Mouse (Mus musculus) MEL (cell line): ENCODE data around the gene Asrgl1. TPM values are rescaled to one million over a fixed set of nuclear protein-coding genes. Genes with fewer than 3 reads are reported as not detected.

ENCODE experiments used
- DNase-seq: peaks from one replicate; pipeline ENCODE4 v3.0.0; 2011; ENCODE audit warnings: low read depth, low spot score
- H3K27ac ChIP-seq: 2 replicates; pipeline ENCODE4 v1.5.1; 2012; ENCODE audit warnings: low read depth, mild to moderate bottlenecking, control low read depth, low read length, moderate library complexity; ENCODE audit not compliant: control insufficient read depth
- H3K27me3 ChIP-seq, 2 experiments: fragments of 150-350 bp in 1 of 2; sonication (generic) in 1 of 2; 2 replicates each; pipeline ENCODE4 v1.6.1; 2012; ENCODE audit warnings: low read length in 2 of 2, mild to moderate bottlenecking in 2 of 2, improper control_type of control experiment in 1 of 2, moderate library complexity in 1 of 2; ENCODE audit not compliant: insufficient read depth in 2 of 2, control insufficient read depth in 1 of 2
- H3K36me3 ChIP-seq, 2 experiments: 2 replicates each; pipeline ENCODE4 v1.6.1; 2012 to 2014; ENCODE audit warnings: low read length in 2 of 2, improper control_type of control experiment in 1 of 2, inconsistent platforms in 1 of 2, mild to moderate bottlenecking in 1 of 2; ENCODE audit not compliant: insufficient read depth in 2 of 2, control insufficient read depth in 1 of 2
- H3K4me1 ChIP-seq, 2 experiments: fragments of 150-350 bp in 1 of 2; sonication (generic) in 1 of 2; 2 replicates each; pipeline ENCODE4 v1.6.1; 2012; ENCODE audit warnings: low read length in 2 of 2, improper control_type of control experiment in 1 of 2, mild to moderate bottlenecking in 1 of 2; ENCODE audit not compliant: insufficient read depth in 2 of 2, control insufficient read depth in 1 of 2
- H3K4me3 ChIP-seq, 2 experiments: fragments of 150-350 bp in 1 of 2; sonication (generic) in 1 of 2; 2 replicates each; pipeline ENCODE4 v1.5.1; 2012; ENCODE audit warnings: low read depth in 2 of 2, low read length in 2 of 2, mild to moderate bottlenecking in 2 of 2, moderate library complexity in 2 of 2, control low read depth in 1 of 2, improper control_type of control experiment in 1 of 2; ENCODE audit not compliant: control insufficient read depth in 1 of 2, insufficient read depth in 1 of 2
- H3K79me2 ChIP-seq: 2 replicates; pipeline ENCODE4 v1.6.1; 2012; ENCODE audit warnings: mild to moderate bottlenecking, low read length, moderate library complexity; ENCODE audit not compliant: control insufficient read depth, poor library complexity, insufficient read depth
- H3K9ac ChIP-seq: 2 replicates; pipeline ENCODE4 v1.6.1; 2012; ENCODE audit warnings: low read depth, mild to moderate bottlenecking, control low read depth, low read length, moderate library complexity; ENCODE audit not compliant: control insufficient read depth, poor library complexity, severe bottlenecking
- H3K9me3 ChIP-seq: fragments of 150-350 bp; sonication (generic); replicated peaks from 2 replicates; pipeline ENCODE4 v1.6.1; 2012; ENCODE audit warnings: mild to moderate bottlenecking, low read length, improper control_type of control experiment, moderate library complexity; ENCODE audit not compliant: insufficient read depth
- BHLHE40 ChIP-seq: IDR thresholded peaks from 2 replicates; pipeline ENCODE4 v1.6.1; 2012; ENCODE audit warnings: low read depth, mild to moderate bottlenecking, inconsistent platforms, low read length, improper control_type of control experiment, borderline replicate concordance
- CHD1 ChIP-seq: IDR thresholded peaks from 2 replicates; pipeline ENCODE4 v1.6.1; 2012; ENCODE audit warnings: low read depth, mild to moderate bottlenecking, inconsistent platforms, low read length, improper control_type of control experiment
- CHD2 ChIP-seq: IDR thresholded peaks from 2 replicates; pipeline ENCODE4 v1.6.1; 2011; ENCODE audit warnings: low read length, improper control_type of control experiment
- EP300 ChIP-seq, 2 experiments: IDR thresholded peaks; 2 replicates each; pipeline ENCODE4 v1.6.1; 2011; ENCODE audit warnings: improper control_type of control experiment in 2 of 2, low read length in 2 of 2, low read depth in 1 of 2, mild to moderate bottlenecking in 1 of 2
- ETS1 ChIP-seq: IDR thresholded peaks from 2 replicates; pipeline ENCODE4 v1.6.1; 2012; ENCODE audit warnings: low read depth, mild to moderate bottlenecking, inconsistent platforms, low read length, improper control_type of control experiment, moderate library complexity
- GATA1 ChIP-seq: IDR thresholded peaks from 2 replicates; pipeline ENCODE4 v1.6.1; 2011; ENCODE audit warnings: low read depth, low read length, improper control_type of control experiment
- HCFC1 ChIP-seq: IDR thresholded peaks from 2 replicates; pipeline ENCODE4 v1.6.1; 2012; ENCODE audit warnings: low read depth, mild to moderate bottlenecking, inconsistent platforms, low read length, improper control_type of control experiment, moderate library complexity
- MAX ChIP-seq: IDR thresholded peaks from 2 replicates; pipeline ENCODE4 v1.6.1; 2011; ENCODE audit warnings: low read length, improper control_type of control experiment
- MEF2A ChIP-seq: IDR thresholded peaks from 2 replicates; pipeline ENCODE4 v1.6.1; 2014; ENCODE audit warnings: low read depth, mild to moderate bottlenecking, inconsistent platforms, low read length, improper control_type of control experiment; ENCODE audit not compliant: poor library complexity, insufficient replicate concordance, severe bottlenecking; ENCODE audit errors: extremely low read depth
- MXI1 ChIP-seq: IDR thresholded peaks from 2 replicates; pipeline ENCODE4 v1.6.1; 2011; ENCODE audit warnings: mild to moderate bottlenecking, low read depth, low read length, improper control_type of control experiment
- MYB ChIP-seq: IDR thresholded peaks from 2 replicates; pipeline ENCODE4 v1.6.1; 2011; ENCODE audit warnings: mild to moderate bottlenecking, low read depth, low read length, improper control_type of control experiment
- MYC ChIP-seq: IDR thresholded peaks from 2 replicates; pipeline ENCODE4 v1.6.1; 2011; ENCODE audit warnings: low read depth, mild to moderate bottlenecking, low read length, improper control_type of control experiment, moderate library complexity
- NELFE ChIP-seq: IDR thresholded peaks from 2 replicates; pipeline ENCODE4 v1.6.1; 2011; ENCODE audit warnings: low read depth, low read length, improper control_type of control experiment
- POLR2A ChIP-seq, 2 experiments: IDR thresholded peaks; 2 replicates each; pipeline ENCODE4 v1.6.1; 2011 to 2012; ENCODE audit warnings: low read length in 2 of 2, mild to moderate bottlenecking in 2 of 2, control low read depth in 1 of 2, improper control_type of control experiment in 1 of 2, low read depth in 1 of 2, moderate library complexity in 1 of 2; ENCODE audit not compliant: control insufficient read depth in 1 of 2, insufficient read depth in 1 of 2, poor library complexity in 1 of 2
- POLR2AphosphoS2 ChIP-seq: IDR thresholded peaks from 2 replicates; pipeline ENCODE4 v1.6.1; 2011; ENCODE audit warnings: low read length, improper control_type of control experiment
- RCOR1 ChIP-seq: IDR thresholded peaks from 2 replicates; pipeline ENCODE4 v1.6.1; 2012; ENCODE audit warnings: low read depth, mild to moderate bottlenecking, inconsistent platforms, low read length, improper control_type of control experiment
- SMC3 ChIP-seq: IDR thresholded peaks from 2 replicates; pipeline ENCODE4 v1.6.1; 2011; ENCODE audit warnings: low read depth, low read length, improper control_type of control experiment
- TAL1 ChIP-seq: IDR thresholded peaks from 2 replicates; pipeline ENCODE4 v1.6.1; 2012; ENCODE audit warnings: mild to moderate bottlenecking, inconsistent platforms, low read length, moderate library complexity, mixed read lengths
- TBP ChIP-seq: IDR thresholded peaks from 2 replicates; pipeline ENCODE4 v1.8.0; 2011; ENCODE audit warnings: low read depth, low read length, improper control_type of control experiment
- TCF12 ChIP-seq: IDR thresholded peaks from 2 replicates; pipeline ENCODE4 v1.6.1; 2014; ENCODE audit warnings: low read depth, mild to moderate bottlenecking, inconsistent platforms, low read length, improper control_type of control experiment, moderate library complexity
- USF1 ChIP-seq: IDR thresholded peaks from 2 replicates; pipeline ENCODE4 v1.6.1; 2014; ENCODE audit warnings: low read depth, mild to moderate bottlenecking, inconsistent platforms, low read length, improper control_type of control experiment, moderate library complexity
- USF2 ChIP-seq, 2 experiments: IDR thresholded peaks; 2 replicates each; pipeline ENCODE4 v1.6.1; 2011 to 2012; ENCODE audit warnings: improper control_type of control experiment in 2 of 2, low read length in 2 of 2, borderline replicate concordance in 1 of 2, inconsistent platforms in 1 of 2, low read depth in 1 of 2, mild to moderate bottlenecking in 1 of 2; ENCODE audit not compliant: insufficient read depth in 1 of 2
- ZC3H11A ChIP-seq: IDR thresholded peaks from 2 replicates; pipeline ENCODE4 v1.6.1; 2012; ENCODE audit warnings: low read depth, mild to moderate bottlenecking, inconsistent platforms, low read length, improper control_type of control experiment
- polyA plus RNA-seq, 2 experiments: library from polyadenylated mRNA; stranded (reverse) in 1 of 2; unstranded in 1 of 2; fragments of >175 nt in 1 of 2; fragments of >200 nt in 1 of 2; gene quantifications; 2 replicates each; pipeline versions ENCODE4 v1.2.1 to v1.2.4; 2012; ENCODE audit warnings: low replicate concordance in 2 of 2, low read depth in 1 of 2; ENCODE audit not compliant: insufficient read length in 2 of 2, insufficient read depth in 1 of 2, missing spikeins in 1 of 2
- total RNA-seq: library from RNA; depleted of rRNA; stranded (reverse); fragments of 300-350 nt; gene quantifications from 2 replicates; pipeline ENCODE4 v1.2.3, GENCODE M21; 2012

Asrgl1 gene
- total and polyA plus RNA-seq, 3 experiments = 24.5 to 63.9 TPM; not detected in 1

DNA sequence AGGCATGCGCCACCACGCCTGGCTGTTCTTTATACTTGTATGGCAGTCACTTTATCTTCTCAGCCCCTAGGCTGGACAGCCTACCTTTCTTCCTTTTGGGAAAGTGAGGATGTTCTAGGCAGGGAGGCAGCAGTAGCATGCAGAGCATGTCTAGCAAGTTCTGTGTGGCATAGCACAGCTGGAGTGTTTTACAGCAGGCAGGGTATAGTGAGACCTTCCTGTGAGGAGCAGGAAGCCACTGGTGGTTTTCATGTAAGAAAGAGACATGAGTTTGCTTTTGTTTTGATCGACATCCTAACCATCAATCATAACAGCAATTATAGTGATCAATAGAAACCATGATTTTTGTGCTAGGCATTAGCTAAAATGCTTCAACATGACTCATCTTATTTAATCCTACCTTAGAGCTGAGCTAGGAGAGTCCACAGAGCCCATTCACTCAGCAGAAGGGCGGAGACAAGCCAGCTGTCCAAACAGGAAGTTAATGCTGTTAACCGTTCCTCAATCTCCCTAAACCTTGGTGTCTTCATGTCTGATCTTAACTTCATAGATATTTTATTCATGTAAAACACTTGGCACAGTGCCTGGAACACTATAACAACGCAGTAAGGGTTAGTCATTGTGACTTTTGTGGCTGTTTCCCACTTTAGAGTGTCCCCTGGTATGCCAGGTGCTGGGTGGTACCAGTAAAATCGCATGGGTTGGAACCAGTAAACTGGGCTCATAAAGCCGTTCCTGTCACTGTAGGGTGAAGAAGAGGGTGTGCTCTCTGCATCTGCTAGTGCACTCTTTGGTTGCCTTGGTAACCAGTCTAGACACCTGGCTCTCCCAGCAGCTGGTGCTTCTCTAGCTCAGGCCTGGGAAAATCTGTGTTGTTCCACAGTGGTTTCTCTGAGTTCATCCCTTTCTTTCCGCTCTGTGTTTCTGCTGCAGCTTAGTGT is 69.5 kb downstream of the Asrgl1 start (continued):
- TF ChIP-seq RCOR1 = peak; percentile 80; the same call in 1 of the 2 replicates
- TF ChIP-seq BHLHE40 = peak; percentile 55; the same call in 1 of the 2 replicates
- TF ChIP-seq GATA1 = peak; percentile 84
- TF ChIP-seq TCF12 = peak; percentile 96
- TF ChIP-seq HCFC1 = peak; percentile 56
- peak; percentile 27; the same call in 1 of the 2 replicates for TF ChIP-seq MEF2A
- peak; percentile 65; the same call in 1 of the 2 replicates for TF ChIP-seq MAX
- TF ChIP-seq EP300 (IDR thresholded peaks at IDR 0.05; ENCODE audit: low read depth in 1 of 2, low read length in 2 of 2) = peak; percentile 96 to 98
- peak; percentile 68; the same call in 1 of the 2 replicates for TF ChIP-seq MYC

- no peaks in the 10 kb centered on the region for H3K9me3 ChIP-seq
- H3K36me3 ChIP-seq = peaks cover 0 to 69% of the 10 kb centered on the region in 2 experiments; a peak in 2 of 4 replicates
- peaks cover 38 to 72% of the 10 kb centered on the region in 2 experiments for H3K4me1 ChIP-seq
- H3K9ac ChIP-seq = no peak overlapping the region
- no peak overlapping the region for H3K27ac ChIP-seq
- no peaks in the 10 kb centered on the region for H3K79me2 ChIP-seq
- no peak overlapping the region for H3K4me3 ChIP-seq
- no peak for TF ChIP-seq MYB
- TF ChIP-seq CHD2 = no peak
- no peak for TF ChIP-seq ETS1
- no peak for TF ChIP-seq SMC3
- no peak for TF ChIP-seq ZC3H11A
- TF ChIP-seq TAL1 = no peak
- no peak for TF ChIP-seq USF1
- no peak for TF ChIP-seq GATA1
- TF ChIP-seq BHLHE40 = no peak
- TF ChIP-seq TBP = no peak
- TF ChIP-seq HCFC1 = no peak
- no peak for TF ChIP-seq POLR2A (IDR thresholded peaks at IDR 0.05; ENCODE audit: control insufficient read depth in 1 of 2, insufficient read depth in 1 of 2, low read depth in 1 of 2, low read length in 2 of 2, poor library complexity in 1 of 2)
- no peak for TF ChIP-seq CHD1
- TF ChIP-seq NELFE = no peak
- no peak for TF ChIP-seq MYC
- no peak for TF ChIP-seq POLR2AphosphoS2
- TF ChIP-seq USF2 (IDR thresholded peaks at IDR 0.05; ENCODE audit: borderline replicate concordance in 1 of 2, insufficient read depth in 1 of 2, low read depth in 1 of 2, low read length in 2 of 2) = no peak
- no peak for TF ChIP-seq MEF2A
- TF ChIP-seq MXI1 = no peak
- no peak for DNase-seq
- no peaks in the 10 kb centered on the region for H3K27me3 ChIP-seq
Observed at GRCm38 (mm10) chr19:9063831-9064230, 71.6 kb downstream of the Asrgl1 start.
